Mouse (Mus musculus): Measurements from ENCODE around the gene Magi2.
"Not testable (repeated sequence)": the region's sequence is repeated elsewhere in the genome, so short reads cannot be mapped to it uniquely, and the experiment has no call there.

Magi2 gene

DNA sequence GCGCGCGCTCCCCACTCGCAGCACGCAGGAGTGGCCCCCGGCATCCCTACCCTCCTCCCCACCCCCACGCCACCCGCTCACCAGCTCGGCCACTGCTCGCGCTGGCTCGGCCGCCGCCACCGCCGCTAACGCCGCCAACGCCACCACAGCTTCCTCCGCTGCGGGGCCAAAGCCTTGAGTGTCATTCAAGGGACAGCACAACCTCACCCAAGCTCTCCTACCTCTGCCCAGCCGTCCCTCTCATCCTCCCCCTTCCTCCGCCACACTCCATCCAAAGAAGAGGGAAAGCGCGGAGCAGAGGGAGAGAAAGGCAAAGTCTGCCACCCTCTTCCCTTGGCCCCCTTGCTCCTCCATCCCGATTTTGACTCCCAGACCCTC, at the start of gene Magi2:
Gene Magi2 (plus strand): TSS at position 171 of the 378 bp plus-strand sequence.
- DNase-seq (ENCODE audit: low read depth), result no peak

DNA sequence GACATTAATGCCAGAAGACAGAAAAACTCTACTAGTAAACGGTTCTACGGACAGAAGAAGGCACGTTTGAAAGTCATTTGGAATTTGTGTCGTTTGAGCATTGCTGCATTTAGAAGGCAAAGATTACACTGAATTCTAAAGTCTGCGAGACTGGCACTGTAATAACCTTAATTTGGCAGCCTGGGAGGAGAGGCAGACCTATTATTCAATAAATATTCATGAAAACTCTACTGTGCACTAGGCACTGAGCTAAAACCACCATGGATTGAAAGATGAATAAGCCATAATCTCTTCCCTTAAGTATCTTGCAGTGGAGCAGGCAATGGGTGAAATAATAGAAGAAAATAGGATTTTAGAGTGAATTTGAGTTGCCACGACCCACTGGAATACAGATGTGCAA, 48.2 kb upstream of the Magi2 start:
- no peak for DNase-seq (ENCODE audit: low read depth)

GRCm38 (mm10) chr5:19186175-19186574, 40.7 kb upstream of the Magi2 start:
- no peak for DNase-seq (ENCODE audit: low read depth)

GRCm38 (mm10) chr5:19211665-19212064, 15.2 kb upstream of the Magi2 start:
- no peak for DNase-seq (ENCODE audit: low read depth)

DNA sequence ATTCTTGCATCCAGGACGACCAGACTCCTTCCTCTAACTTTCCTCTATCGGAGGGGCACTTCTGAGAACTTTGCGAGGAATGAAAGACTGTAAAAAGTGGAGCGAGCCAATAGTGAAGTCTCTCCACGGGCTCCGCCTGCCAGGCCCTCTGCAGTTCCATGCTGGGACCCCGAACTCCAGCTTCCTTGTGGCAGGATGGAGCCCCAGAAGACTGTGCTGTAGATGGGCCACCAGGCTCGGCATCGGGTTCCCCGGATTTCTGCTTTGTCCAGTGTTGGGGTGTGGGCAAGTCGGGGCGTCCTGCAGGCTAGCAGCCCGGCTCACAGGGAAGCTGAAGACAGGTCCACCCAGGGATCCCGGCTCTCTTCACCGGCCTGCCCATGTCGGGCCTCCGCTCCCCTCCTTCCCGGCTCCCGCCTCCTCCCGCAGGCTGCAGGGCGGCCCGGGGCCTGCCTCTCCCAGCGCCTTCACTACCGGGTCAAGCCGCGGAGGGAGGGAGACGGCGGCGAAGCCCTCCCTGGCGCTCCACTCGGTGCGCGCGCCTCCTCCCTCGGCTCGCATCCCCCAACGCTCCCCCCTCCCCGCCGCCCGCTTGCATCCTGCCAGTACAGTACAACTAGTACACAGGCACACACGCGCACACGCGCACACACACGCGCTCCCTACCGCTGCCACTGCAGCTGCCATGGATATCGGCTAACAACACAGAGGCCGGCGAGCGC, 531 bp upstream of the Magi2 start:
- no peak for DNase-seq (ENCODE audit: low read depth)

GRCm38 (mm10) chr5:19227281-19227680, 445 bp downstream of the Magi2 start:
- DNase-seq (ENCODE audit: low read depth), result no peak

DNA sequence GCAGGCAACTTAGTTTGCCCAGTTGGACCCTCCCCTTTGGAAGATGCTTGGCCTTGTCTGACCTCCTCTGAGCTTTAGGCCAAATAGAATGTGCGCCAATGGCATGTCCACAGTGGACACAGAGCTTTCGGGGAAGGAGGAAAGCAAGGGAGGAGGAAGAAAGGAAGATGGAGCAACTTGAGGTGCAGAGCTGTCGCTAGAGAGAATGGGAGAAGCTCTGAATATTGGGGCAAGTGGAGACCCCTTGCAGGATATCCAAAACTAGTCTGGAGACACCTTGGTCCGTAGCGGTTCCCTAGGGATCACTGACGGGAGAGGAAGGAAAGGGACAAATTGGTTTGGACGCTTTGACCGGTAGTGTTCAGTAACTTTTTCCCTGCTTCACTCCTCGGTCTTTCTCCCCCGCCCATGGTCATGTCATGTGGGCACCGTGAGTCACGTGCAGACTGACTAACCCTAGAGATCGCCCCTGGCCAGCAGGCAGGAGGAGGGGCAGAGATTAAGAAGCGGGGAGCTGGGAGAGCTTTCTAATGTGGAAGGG, 1.0 kb downstream of the Magi2 start:
- no peak for DNase-seq (ENCODE audit: low read depth)

- DNase-seq (ENCODE audit: low read depth), result no peak
These were observed 15.0 kb downstream of the Magi2 start for GRCm38 (mm10) chr5:19241797-19242196.

- no peak for DNase-seq (ENCODE audit: low read depth)
These were observed 19.6 kb downstream of the Magi2 start for GRCm38 (mm10) chr5:19246426-19246825.

DNA sequence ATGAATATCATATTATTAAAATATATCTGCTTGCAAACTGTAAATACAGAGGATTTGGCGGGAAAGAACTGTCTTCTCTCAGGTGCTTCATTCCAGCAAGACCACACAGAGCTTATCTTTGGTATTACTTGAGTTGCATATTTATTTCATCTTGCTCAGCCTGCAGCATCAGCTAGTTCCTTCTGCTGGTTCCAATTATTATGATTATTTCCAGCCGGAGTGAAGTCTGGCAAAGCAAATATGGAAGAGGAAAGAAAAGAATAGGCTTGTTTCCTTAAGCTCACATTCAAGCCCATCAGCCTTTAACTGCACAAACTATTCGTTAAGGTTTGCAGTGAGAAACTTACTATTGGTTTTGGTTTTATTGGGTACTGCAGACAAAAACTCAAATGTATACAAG, 20.4 kb downstream of the Magi2 start:
- no peak for DNase-seq (ENCODE audit: low read depth)

DNA sequence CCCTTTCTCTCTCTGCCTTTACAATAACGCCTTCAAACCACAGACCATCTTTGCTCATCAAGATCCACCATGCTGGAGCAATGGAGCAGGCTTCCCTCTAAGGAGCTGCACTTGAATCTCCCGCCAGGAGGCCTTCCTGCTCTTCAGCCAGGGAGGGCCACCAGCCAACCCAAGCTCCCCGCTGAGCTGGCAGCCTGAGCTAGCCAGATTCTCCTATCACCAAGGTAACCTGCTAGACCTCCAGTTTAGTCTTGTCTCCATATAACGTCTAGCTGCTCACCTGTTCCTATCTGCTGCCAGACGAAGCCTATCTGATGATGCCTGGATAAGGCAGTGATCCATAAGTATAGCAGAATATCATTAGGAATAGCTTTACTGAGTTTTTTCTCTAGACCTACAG, 36.0 kb downstream of the Magi2 start:
- no peak for DNase-seq (ENCODE audit: low read depth)

- DNase-seq (ENCODE audit: low read depth), result no peak
These were observed 37.8 kb downstream of the Magi2 start for GRCm38 (mm10) chr5:19264627-19265026.

DNA sequence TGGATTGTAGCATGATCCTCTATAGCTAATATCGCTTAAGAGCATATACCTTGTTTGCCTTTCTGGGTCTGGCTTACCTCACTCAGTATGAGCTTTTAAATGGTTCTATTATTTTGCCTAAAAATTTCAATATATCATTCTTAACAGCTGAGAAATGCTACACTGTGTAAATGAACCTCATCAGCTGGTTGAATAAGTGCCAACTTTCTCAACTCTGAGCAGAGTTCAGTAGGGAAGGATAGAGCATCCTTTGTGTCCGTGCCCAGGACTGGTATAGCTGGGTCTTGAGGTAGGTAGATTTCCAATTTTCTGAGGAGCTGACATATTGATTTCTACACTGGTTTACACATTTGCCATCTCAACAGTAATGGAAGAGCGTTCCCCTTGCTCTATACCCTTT, 65.7 kb downstream of the Magi2 start:
- DNase-seq (ENCODE audit: low read depth), result no peak

GRCm38 (mm10) chr5:19306656-19307055, 79.8 kb downstream of the Magi2 start:
- DNase-seq (ENCODE audit: low read depth), result no peak

DNA sequence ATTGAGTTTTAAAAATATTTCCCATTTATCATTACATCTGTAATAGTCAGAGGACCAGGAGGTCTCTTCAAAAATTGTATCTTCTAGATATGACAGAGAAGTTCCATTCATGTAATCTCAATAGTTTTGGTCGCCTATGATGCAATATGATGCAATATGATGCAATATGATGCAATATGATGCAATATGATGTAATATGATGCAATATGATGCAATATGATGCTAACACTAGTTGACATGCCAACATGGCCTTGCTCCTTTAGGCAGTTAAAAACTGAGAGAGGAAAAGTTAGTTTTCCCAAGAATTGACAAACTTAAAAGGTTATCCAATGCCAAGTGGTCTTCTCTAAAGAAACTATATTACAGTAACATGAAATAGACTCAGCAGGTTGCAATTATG, 83.0 kb downstream of the Magi2 start:
- DNase-seq (ENCODE audit: low read depth), result no peak

GRCm38 (mm10) chr5:19322532-19322931, 95.7 kb downstream of the Magi2 start:
- DNase-seq (ENCODE audit: low read depth), result no peak

GRCm38 (mm10) chr5:19337561-19337960, 110.7 kb downstream of the Magi2 start:
- DNase-seq (ENCODE audit: low read depth), result no peak

GRCm38 (mm10) chr5:19368175-19368574, 141.3 kb downstream of the Magi2 start:
- no peak for DNase-seq (ENCODE audit: low read depth)

DNA sequence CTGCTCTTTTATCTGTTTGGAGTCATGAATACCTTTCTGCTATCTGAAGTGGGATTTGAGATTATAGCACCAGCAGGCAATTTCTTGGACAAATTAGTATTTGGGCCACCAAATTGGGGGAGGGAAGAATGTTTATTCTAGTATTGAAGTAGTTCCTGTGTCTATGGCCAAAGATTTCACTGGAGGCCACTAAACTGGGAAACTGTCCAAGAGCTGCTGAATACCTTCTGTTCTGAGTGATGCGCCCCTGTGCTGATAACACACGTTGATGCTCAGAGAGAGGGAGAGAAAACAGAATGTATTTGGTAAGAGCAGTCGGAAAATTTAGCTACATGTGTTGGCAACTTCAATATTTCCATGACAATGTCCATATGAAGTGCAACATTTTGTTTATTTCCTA, 169.0 kb downstream of the Magi2 start:
- DNase-seq (ENCODE audit: low read depth), result no peak

DNA sequence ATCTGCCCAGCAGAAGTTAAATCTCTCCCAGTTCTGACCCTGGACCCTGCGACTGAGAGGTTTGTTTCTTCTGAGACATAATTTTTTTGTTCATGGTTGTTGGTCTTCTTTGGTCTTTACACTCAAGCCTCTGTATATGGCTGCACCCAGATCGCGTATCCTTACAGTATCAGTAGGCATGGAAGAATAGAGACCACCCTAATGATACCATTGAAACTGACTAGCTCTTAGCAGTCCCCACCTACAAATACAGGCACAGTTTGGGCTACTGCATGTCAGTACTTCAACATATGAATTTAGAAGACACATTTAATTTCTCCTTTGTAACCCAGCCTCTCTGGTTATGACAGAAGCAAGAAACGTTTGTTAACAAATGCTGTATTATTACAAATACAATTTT, 173.5 kb downstream of the Magi2 start:
- DNase-seq (ENCODE audit: low read depth), result no peak

DNA sequence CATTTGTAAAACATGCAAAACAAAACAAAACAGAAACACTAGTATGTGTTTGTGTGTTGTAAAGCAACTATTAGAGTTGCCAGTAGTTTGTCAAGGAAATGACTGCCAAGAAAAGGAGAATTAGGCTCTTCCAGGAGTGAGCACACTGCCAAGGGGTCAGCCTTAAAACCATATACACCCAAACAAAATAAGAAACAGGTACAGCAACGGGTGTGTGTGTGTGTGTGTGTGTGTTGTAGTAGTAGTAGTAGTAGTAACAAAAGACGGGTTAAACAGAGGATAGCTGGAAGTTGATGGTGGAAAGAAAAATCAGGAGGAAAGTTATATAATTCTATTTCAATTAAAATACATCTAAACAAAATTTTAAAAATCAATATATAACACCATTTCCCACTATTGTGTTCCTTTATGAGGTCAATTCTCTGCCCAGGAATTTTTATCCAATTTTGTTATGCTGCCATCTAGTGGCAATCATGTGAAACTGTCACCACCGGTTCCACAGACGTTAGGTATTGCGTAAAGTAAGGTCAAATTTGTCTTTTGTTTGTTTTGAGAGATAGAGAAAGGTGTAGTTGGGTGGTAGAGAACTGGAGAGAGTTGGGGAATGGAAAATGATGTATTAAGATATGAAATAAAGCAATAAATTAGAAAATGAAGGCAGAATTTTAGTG, 174.0 kb downstream of the Magi2 start:
- peak; percentile 1 for DNase-seq (ENCODE audit: low read depth)

GRCm38 (mm10) chr5:19404268-19404667, 177.4 kb downstream of the Magi2 start:
- DNase-seq (ENCODE audit: low read depth), result not testable (repeated sequence)

DNA sequence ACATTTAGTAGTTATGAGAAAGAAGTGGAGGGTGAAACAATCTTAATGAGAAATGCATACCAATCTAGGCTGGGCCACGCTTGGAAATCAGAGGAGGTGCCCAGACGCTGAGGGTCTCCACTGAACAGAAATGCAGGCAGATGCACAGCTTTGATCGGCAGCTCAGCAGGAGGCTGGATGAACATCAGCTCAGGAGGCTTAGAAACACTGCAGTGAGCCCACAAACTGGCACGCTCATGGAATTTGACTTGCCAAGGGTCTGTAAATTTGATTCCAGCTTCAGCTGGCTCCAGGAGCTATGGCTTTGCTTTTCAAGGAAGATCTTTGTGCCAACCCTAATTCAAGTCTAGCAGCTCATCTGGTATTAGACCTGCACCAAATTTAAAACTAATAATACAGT, 187.7 kb downstream of the Magi2 start:
- no peak for DNase-seq (ENCODE audit: low read depth)

- DNase-seq (ENCODE audit: low read depth), result no peak
These were observed 202.5 kb downstream of the Magi2 start for GRCm38 (mm10) chr5:19429290-19429689.
